In the genomic region with DNA sequence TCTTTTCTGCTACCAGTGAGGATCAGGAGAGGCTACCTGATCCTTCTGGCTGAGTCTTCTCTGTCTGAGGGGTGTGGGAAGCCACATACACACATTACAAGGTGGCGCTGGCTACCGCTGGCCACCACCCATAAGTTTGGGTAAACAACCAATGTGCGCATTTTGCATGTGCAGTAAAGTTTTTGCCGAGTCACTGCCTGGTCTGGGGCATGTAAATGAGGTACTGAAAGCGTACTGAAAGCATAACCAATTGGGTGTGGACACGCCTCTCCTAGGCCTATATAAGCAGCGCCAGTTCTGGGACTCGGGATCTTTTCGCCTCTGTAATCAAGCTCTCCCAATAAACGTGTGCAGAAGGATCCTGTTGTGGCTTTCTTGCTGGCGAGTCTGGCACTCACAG, we compare ENCODE assay signal across 1 mouse cellular context. TPM values are rescaled to one million over a fixed set of nuclear protein-coding genes. Genes with fewer than 3 reads are reported as not detected.
"Had no signal": no experiment of that assay in that cellular context is flagged by ENCODE, and none has a peak within 500 bp of the region (broad histone marks: within the 10 kb centered on the region; RNA-seq: fewer than 3 reads in every experiment).

No protein-coding gene starts in this region.

RNA-seq across cellular contexts. Expression of gene Hes1, which starts 44.0 kb away (rescaled TPM):
- total RNA-seq: granulocyte monocyte progenitor cell, adult 5-6 weeks had no signal
